Mouse (Mus musculus): ENCODE results near the gene Spcs2.

DNA sequence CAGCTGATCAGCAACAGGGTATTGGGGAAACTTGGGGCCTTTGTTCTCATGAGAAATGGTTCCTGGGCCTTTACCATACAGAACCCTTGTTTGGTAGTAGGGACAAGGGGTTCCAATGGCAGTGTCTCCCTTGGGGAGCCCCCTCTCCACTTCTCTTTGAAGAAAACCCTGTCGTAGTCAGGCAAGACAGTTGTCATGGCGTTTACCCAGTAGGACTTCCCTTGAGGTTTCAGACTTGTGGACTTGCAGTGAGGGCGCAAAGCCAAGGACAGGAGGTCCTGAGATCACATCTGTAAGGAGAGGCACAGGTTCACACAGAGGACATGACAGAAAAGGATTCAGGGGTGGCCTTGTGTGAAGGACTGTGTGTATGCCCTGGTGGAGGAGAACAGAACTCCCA is 66.8 kb downstream of the Spcs2 start:
- no peak for TF ChIP-seq POLR2A (IDR thresholded peaks at IDR 0.05; ENCODE audit: borderline replicate concordance, extremely low read depth, insufficient read depth, insufficient read length, poor library complexity, severe bottlenecking)
- TF ChIP-seq CTCF (IDR thresholded peaks at IDR 0.05; ENCODE audit: borderline replicate concordance, extremely low read depth, insufficient read depth, insufficient read length): no peak
